Comparison of ENCODE assay signal across 28 mouse cellular contexts in genomic region chr3:89294195-89294594, GRCm38 (mm10). TPM values are rescaled to one million over a fixed set of nuclear protein-coding genes. Genes with fewer than 3 reads are reported as not detected.
A peak's percentile ranks its signal among the peaks of the same experiment; 100 is the strongest.
DNase-seq lines count a peak whose midpoint lies in the region; ATAC-seq lines count a peak whose summit lies in the region.
"Had no signal": no experiment of that assay in that cellular context is flagged by ENCODE, and none has a peak within 500 bp of the region (broad histone marks: within the 10 kb centered on the region; RNA-seq: fewer than 3 reads in every experiment).

No protein-coding gene starts in this region.

- peak; percentile 54 for ATAC-seq in intestine, embryonic 15.5 days
- ATAC-seq in intestine, embryonic 16.5 days, result peak; percentile 65
- no peak for ATAC-seq in neural tube, embryonic 15.5 days (ENCODE audit: low FRiP score)
- ATAC-seq: forebrain, postnatal 0 days; midbrain, embryonic 15.5 days had no signal

- no peak overlapping the region for H3K4me2 ChIP-seq in intestine, embryonic 15.5 days (replicated peaks)
- H3K4me2 ChIP-seq in intestine, embryonic 16.5 days (ENCODE audit: low read depth, low read length), result no peak overlapping the region
- no peak overlapping the region for H3K4me2 ChIP-seq in neural tube, embryonic 15.5 days
- H3K4me2 ChIP-seq: embryonic facial prominence, embryonic 15.5 days; forebrain, embryonic 12.5 days; heart, embryonic 12.5 days; hindbrain, embryonic 13.5 days; limb, embryonic 12.5 days; midbrain, embryonic 15.5 days had no signal

- no peak overlapping the region for H3K4me3 ChIP-seq in intestine, embryonic 15.5 days (replicated peaks)
- no peak overlapping the region for H3K4me3 ChIP-seq in intestine, embryonic 16.5 days (ENCODE audit: low read length)
- H3K4me3 ChIP-seq in neural tube, embryonic 15.5 days (replicated peaks), result no peak overlapping the region
- H3K4me3 ChIP-seq: embryonic facial prominence, embryonic 10.5 days; embryonic facial prominence, embryonic 15.5 days; forebrain, embryonic 12.5 days; heart, adult 2 months; heart, embryonic 12.5 days; hindbrain, embryonic 13.5 days; left cerebral cortex, adult 2 months; limb, embryonic 12.5 days; midbrain, embryonic 15.5 days had no signal

- H3K27ac ChIP-seq in intestine, embryonic 15.5 days, result no peak overlapping the region; the same call in 1 of the 2 replicates
- H3K27ac ChIP-seq in intestine, embryonic 16.5 days (ENCODE audit: low read length), result peak overlapping the region; percentile 79
- no peak overlapping the region for H3K27ac ChIP-seq in neural tube, embryonic 15.5 days (replicated peaks)
- H3K27ac ChIP-seq: embryonic facial prominence, embryonic 10.5 days; embryonic facial prominence, embryonic 15.5 days; forebrain, embryonic 12.5 days; heart, adult 2 months; hindbrain, embryonic 13.5 days; left cerebral cortex, adult 2 months; limb, embryonic 12.5 days; macrophage; midbrain, embryonic 15.5 days had no signal

- no peaks in the 10 kb centered on the region for H3K9me3 ChIP-seq in intestine, embryonic 15.5 days
- no peaks in the 10 kb centered on the region for H3K9me3 ChIP-seq in intestine, embryonic 16.5 days (ENCODE audit: control insufficient read depth, low read length)
- no peaks in the 10 kb centered on the region for H3K9me3 ChIP-seq in neural tube, embryonic 15.5 days (replicated peaks)
- H3K9me3 ChIP-seq: embryonic facial prominence, embryonic 10.5 days; embryonic facial prominence, embryonic 15.5 days; forebrain, embryonic 12.5 days; heart, embryonic 12.5 days; hindbrain, embryonic 13.5 days; limb, embryonic 12.5 days; midbrain, embryonic 15.5 days had no signal

- DNase-seq in kidney, adult 9 months, result peak; percentile 85
- DNase-seq in kidney, postnatal 10 days, result no peak
- DNase-seq in kidney, postnatal 36 days, result peak; percentile 54 to 79
- DNase-seq in T-cell, adult 2 months (ENCODE audit: low spot score), result no peak
- DNase-seq: adrenal gland, adult 8-10 months; B cell, adult 2 months; cerebellum, adult 2 months; cerebellum, postnatal 14 days; forebrain, postnatal 0 days; heart, adult 2 months; heart, postnatal 4 days; lung, postnatal 10 days; right cerebral cortex, adult 18-20 months; thymus, adult 2 months; thymus, postnatal 4 days had no signal

- peaks cover 8% of the 10 kb centered on the region; the same call in 1 of the 2 replicates for H3K4me1 ChIP-seq in intestine, embryonic 15.5 days (replicated peaks)
- peaks cover 11% of the 10 kb centered on the region for H3K4me1 ChIP-seq in intestine, embryonic 16.5 days (ENCODE audit: control insufficient read depth, insufficient read depth, low read length)
- H3K4me1 ChIP-seq in neural tube, embryonic 15.5 days, result no peaks in the 10 kb centered on the region; the same call in 1 of the 2 replicates
- H3K4me1 ChIP-seq: forebrain, embryonic 12.5 days; hindbrain, embryonic 13.5 days; midbrain, embryonic 15.5 days had no signal

- H3K27me3 ChIP-seq in intestine, embryonic 15.5 days (replicated peaks), result no peaks in the 10 kb centered on the region
- H3K27me3 ChIP-seq in intestine, embryonic 16.5 days (replicated peaks; ENCODE audit: control insufficient read depth, insufficient read depth, low read length), result no peaks in the 10 kb centered on the region
- H3K27me3 ChIP-seq in neural tube, embryonic 15.5 days (replicated peaks), result no peaks in the 10 kb centered on the region
- H3K27me3 ChIP-seq: CH12.LX; embryonic facial prominence, embryonic 15.5 days; limb, embryonic 12.5 days; midbrain, embryonic 15.5 days had no signal

- no peak overlapping the region for H3K9ac ChIP-seq in intestine, embryonic 15.5 days
- no peak overlapping the region for H3K9ac ChIP-seq in intestine, embryonic 16.5 days (ENCODE audit: low read depth, low read length)
- H3K9ac ChIP-seq in neural tube, embryonic 15.5 days (replicated peaks), result no peak overlapping the region
- H3K9ac ChIP-seq: embryonic facial prominence, embryonic 15.5 days; forebrain, embryonic 12.5 days; forebrain, postnatal 0 days; heart, embryonic 12.5 days; hindbrain, embryonic 13.5 days; limb, embryonic 12.5 days; midbrain, embryonic 15.5 days had no signal

- 74% methylated on average over 5 of the region's 5 CpGs for WGBS in intestine, embryonic 15.5 days
- 64% methylated on average over 5 of the region's 5 CpGs for WGBS in intestine, embryonic 16.5 days
- WGBS in neural tube, embryonic 15.5 days, result 75% methylated on average over 5 of the region's 5 CpGs

- H3K36me3 ChIP-seq in intestine, embryonic 15.5 days, result no peaks in the 10 kb centered on the region
- no peaks in the 10 kb centered on the region for H3K36me3 ChIP-seq in intestine, embryonic 16.5 days (ENCODE audit: control insufficient read depth, insufficient read depth, low read length)
- no peaks in the 10 kb centered on the region for H3K36me3 ChIP-seq in neural tube, embryonic 15.5 days
- H3K36me3 ChIP-seq: embryonic facial prominence, embryonic 10.5 days; embryonic facial prominence, embryonic 15.5 days; forebrain, embryonic 12.5 days; heart, embryonic 12.5 days; hindbrain, embryonic 13.5 days; limb, embryonic 12.5 days; midbrain, embryonic 15.5 days had no signal

RNA-seq across cellular contexts. Expression of gene Efna1, which starts 13.3 kb away (rescaled TPM):
- 57.9 and 58.5 TPM in 2 replicates for polyA plus RNA-seq in intestine, embryonic 15.5 days (2015; fragmentation: Nextera tagmentation; extraction: Ambion mirVana)
- polyA plus RNA-seq in intestine, embryonic 16.5 days (2015; fragmentation: Nextera tagmentation; extraction: Ambion mirVana), result 62.9 and 69.6 TPM in 2 replicates
- 9.7 and 16.5 TPM in 2 replicates for polyA plus RNA-seq in neural tube, embryonic 15.5 days (2015; fragmentation: Nextera tagmentation; extraction: Ambion mirVana)

RNA-seq across cellular contexts. Expression of gene Slc50a1, which starts 23.8 kb away (rescaled TPM):
- 60.6 and 63.9 TPM in 2 replicates for polyA plus RNA-seq in intestine, embryonic 15.5 days (2015; fragmentation: Nextera tagmentation; extraction: Ambion mirVana)
- 62.7 and 74.1 TPM in 2 replicates for polyA plus RNA-seq in intestine, embryonic 16.5 days (2015; fragmentation: Nextera tagmentation; extraction: Ambion mirVana)
- 40.9 and 49.3 TPM in 2 replicates for polyA plus RNA-seq in neural tube, embryonic 15.5 days (2015; fragmentation: Nextera tagmentation; extraction: Ambion mirVana)

RNA-seq across cellular contexts. Expression of gene Efna3, which starts 28.6 kb away (rescaled TPM):
- polyA plus RNA-seq in intestine, embryonic 15.5 days (2015; fragmentation: Nextera tagmentation; extraction: Ambion mirVana), result 9.0 and 9.2 TPM in 2 replicates
- 5.9 and 7.5 TPM in 2 replicates for polyA plus RNA-seq in intestine, embryonic 16.5 days (2015; fragmentation: Nextera tagmentation; extraction: Ambion mirVana)
- polyA plus RNA-seq in neural tube, embryonic 15.5 days (2015; fragmentation: Nextera tagmentation; extraction: Ambion mirVana), result 95.8 and 107 TPM in 2 replicates
- polyA plus RNA-seq: heart, adult 2 months; macrophage had no signal

RNA-seq across cellular contexts. Expression of gene Dpm3, which starts 35.0 kb away (rescaled TPM):
- 131 and 134 TPM in 2 replicates for polyA plus RNA-seq in intestine, embryonic 15.5 days (2015; fragmentation: Nextera tagmentation; extraction: Ambion mirVana)
- polyA plus RNA-seq in intestine, embryonic 16.5 days (2015; fragmentation: Nextera tagmentation; extraction: Ambion mirVana), result 119 and 126 TPM in 2 replicates
- polyA plus RNA-seq in neural tube, embryonic 15.5 days (2015; fragmentation: Nextera tagmentation; extraction: Ambion mirVana), result 85.0 and 95.8 TPM in 2 replicates

RNA-seq across cellular contexts. Expression of gene Efna4, which starts 43.6 kb away (rescaled TPM):
- 16.9 and 18.1 TPM in 2 replicates for polyA plus RNA-seq in intestine, embryonic 15.5 days (2015; fragmentation: Nextera tagmentation; extraction: Ambion mirVana)
- polyA plus RNA-seq in intestine, embryonic 16.5 days (2015; fragmentation: Nextera tagmentation; extraction: Ambion mirVana), result 12.1 and 14.1 TPM in 2 replicates
- polyA plus RNA-seq in neural tube, embryonic 15.5 days (2015; fragmentation: Nextera tagmentation; extraction: Ambion mirVana), result 3.0 and 5.9 TPM in 2 replicates
- polyA plus RNA-seq: macrophage had no signal

Comparison
In these comparisons a context has a peak if more than half of its experiments do, and no peak if none do; other contexts are left out.
1. DNase-seq: peak in kidney, adult 9 months (single experiment) and kidney, postnatal 36 days (2 of 2); none in kidney, postnatal 10 days (single experiment) and T-cell, adult 2 months (single experiment).